Mouse (Mus musculus) heart, adult 2 months (tissue): ENCODE results near the gene Hoxa10. TPM values are rescaled to one million over a fixed set of nuclear protein-coding genes. Genes with fewer than 3 reads are reported as not detected.
A peak's percentile ranks its signal among the peaks of the same experiment; 100 is the strongest.

ENCODE experiments used
- DNase-seq, 2 experiments: peaks; one replicate each; pipeline ENCODE4 v3.0.0; 2021
- H3K27ac ChIP-seq: fragments of 200-600 bp; 2 replicates; pipeline ENCODE4 v1.8.1; 2022
- H3K27me3 ChIP-seq: fragments of 200-500 bp; 2 replicates; pipeline ENCODE4 v1.6.1; 2012; ENCODE audit warnings: mild to moderate bottlenecking, low read length, inconsistent platforms, mixed read lengths; ENCODE audit not compliant: control insufficient read depth, insufficient read depth
- H3K36me3 ChIP-seq: fragments of 200-500 bp; 2 replicates; pipeline ENCODE4 v1.6.1; 2012; ENCODE audit warnings: low read length, inconsistent platforms; ENCODE audit not compliant: control insufficient read depth, insufficient read depth
- H3K4me1 ChIP-seq: fragments of 200-500 bp; 2 replicates; pipeline ENCODE4 v1.6.1; 2011; ENCODE audit warnings: low read length; ENCODE audit not compliant: control insufficient read depth, insufficient read depth
- H3K4me3 ChIP-seq: fragments of 200-600 bp; 2 replicates; pipeline ENCODE4 v1.8.1; 2022
- H3K79me2 ChIP-seq: fragments of 200-500 bp; replicated peaks from 2 replicates; pipeline ENCODE4 v1.6.1; 2012; ENCODE audit warnings: mild to moderate bottlenecking, inconsistent platforms, low read length, moderate library complexity, mixed read lengths; ENCODE audit not compliant: control insufficient read depth, insufficient read depth
- H3K9ac ChIP-seq: fragments of 200-500 bp; 2 replicates; pipeline ENCODE4 v1.6.1; 2012; ENCODE audit warnings: low read depth, mild to moderate bottlenecking, control low read depth, inconsistent platforms, low read length, mixed read lengths
- CTCF ChIP-seq: fragments of 200-600 bp; IDR thresholded peaks from 2 replicates; pipeline ENCODE4 v1.8.1; 2022; ENCODE audit warnings: antibody characterized with exemption, mild to moderate bottlenecking, moderate library complexity
- EP300 ChIP-seq: fragments of 200-500 bp; IDR thresholded peaks from 2 replicates; pipeline ENCODE4 v1.6.1; 2011; ENCODE audit warnings: low read depth, low read length, control low read depth; ENCODE audit not compliant: insufficient read depth
- POLR2A ChIP-seq: fragments of 200-500 bp; IDR thresholded peaks from 2 replicates; pipeline ENCODE4 v1.6.1; 2011; ENCODE audit warnings: mild to moderate bottlenecking, low read depth, low read length, control low read depth; ENCODE audit not compliant: insufficient read depth
- WGBS: fragments of 180-500 bp; shearing (Covaris S2); methylation state at CpG from one replicate; pipeline ENCODE4 v1.1.7; 2018; 5-methylcytosine and 5-hydroxymethylcytosine counted together
- intact Hi-C: fragments of 180-260 bp; cut with DNase I; formaldehyde crosslinking; loops from one replicate; pipeline ENCODE4 v1.15.1; 2025
- polyA plus RNA-seq: library from polyadenylated mRNA; depleted of rRNA; stranded (reverse); fragments of >200 nt; gene quantifications from 2 replicates; pipeline ENCODE4 v1.2.3, GENCODE M21; 2012
- total RNA-seq, 2 experiments: library from RNA; stranded (reverse); gene quantifications; 2 replicates each; pipeline ENCODE4 v1.2.3; 2021

Hoxa10 gene
- total and polyA plus RNA-seq, 3 experiments: not detected

DNA sequence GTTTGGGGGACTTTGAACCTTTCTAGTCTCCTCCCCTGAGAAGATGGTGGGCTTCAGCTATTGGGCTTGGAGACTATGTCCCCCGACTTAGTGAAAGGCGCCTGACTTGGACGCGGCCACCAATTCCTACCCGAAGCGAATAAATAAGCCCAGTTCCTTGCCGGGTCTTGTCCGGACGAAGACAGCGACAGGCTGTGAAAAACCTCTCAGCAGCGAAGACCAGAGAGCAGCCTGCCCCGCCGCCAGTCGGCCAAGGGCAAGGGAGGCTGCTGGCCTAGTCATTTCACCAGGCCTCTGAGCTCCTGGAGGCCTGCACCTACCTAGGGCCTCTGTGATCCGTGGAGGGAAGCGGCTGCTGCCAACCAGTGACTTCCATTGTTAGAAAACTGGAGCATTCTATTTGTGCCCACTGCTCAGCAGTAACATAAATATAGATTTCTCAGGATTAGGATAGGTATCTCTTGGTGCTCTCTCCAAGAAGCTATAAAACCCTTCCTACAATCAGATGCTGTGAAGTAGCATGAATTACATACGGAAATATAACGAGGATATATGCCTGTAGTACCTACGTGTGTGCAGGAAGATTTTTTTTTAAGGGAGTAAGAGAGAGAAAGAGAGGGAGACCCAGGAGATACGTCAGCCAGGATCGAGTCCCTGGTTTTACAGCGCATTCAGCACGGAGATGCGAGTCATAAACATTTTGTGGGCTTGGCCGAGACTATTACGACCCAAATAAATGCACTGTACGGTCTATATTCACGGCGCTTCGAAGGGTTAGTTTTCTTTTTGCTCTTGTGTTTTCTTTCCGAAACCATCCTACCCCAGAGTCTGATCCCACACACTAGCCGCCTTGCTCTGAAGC lies 20.4 kb downstream of the Hoxa10 start:
- intact Hi-C loops: loop anchor here (2.0 to 5.0 kb wide), 3 partner anchors 343 to 838 kb away; no protein-coding TSS in a partner anchor
- Histone ChIP-seq H3K4me3 (no peak overlapping the region), H3K27ac (no peak overlapping the region), H3K27me3 (peaks cover 41% of the 10 kb centered on the region), H3K79me2 (no peaks in the 10 kb centered on the region), H3K36me3 (no peaks in the 10 kb centered on the region), H3K9ac (no peak overlapping the region), H3K4me1 (peaks cover 1% of the 10 kb centered on the region; the same call in 1 of the 2 replicates)
- peak in 1 of 2 experiments; percentile 31 for DNase-seq
- TF ChIP-seq POLR2A (no peak), EP300 (no peak), CTCF (no peak)
- WGBS: 49% methylated on average over 32 of the region's 32 CpGs

DNA sequence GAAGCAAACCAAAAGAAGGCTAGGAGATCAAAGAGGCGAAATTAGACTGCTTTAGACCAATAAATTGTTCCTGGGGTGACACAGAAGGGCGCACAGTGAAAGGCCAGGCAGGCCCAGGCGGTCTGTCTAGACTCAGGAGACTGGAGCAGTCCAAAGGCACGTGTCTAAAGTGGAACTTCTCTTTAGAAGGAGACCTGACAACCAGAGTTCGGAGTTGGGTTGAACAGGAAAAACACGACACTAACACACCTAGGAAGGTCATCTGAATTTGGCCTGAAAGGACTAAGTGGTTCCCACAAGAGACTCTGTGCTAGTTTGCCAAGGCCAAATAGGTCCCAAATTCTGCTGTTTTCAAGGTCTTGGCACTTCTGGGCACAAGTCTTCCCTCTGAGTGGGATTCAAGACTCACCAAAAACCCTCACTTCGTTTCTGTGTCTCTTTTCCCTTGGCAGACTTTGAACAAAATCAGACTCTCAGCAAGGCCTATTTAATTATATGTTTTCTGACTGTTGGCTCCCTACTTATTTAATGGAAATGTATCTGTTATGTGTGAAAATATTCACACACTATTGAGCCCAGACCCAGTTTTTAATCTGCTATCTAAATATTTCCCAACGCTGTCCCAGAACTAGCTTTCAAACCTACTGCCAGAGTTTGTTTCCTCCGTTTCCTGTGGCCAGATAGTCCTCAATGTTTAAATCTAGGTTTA lies 21.3 kb downstream of the Hoxa10 start:
- no peak overlapping the region for H3K4me3 ChIP-seq
- no peaks in the 10 kb centered on the region for H3K36me3 ChIP-seq
- H3K4me1 ChIP-seq: peaks cover 1% of the 10 kb centered on the region; the same call in 1 of the 2 replicates
- H3K9ac ChIP-seq: no peak overlapping the region
- intact Hi-C loops: loop anchor here (5.0 kb wide), 1 partner anchor 33 kb away; no protein-coding TSS in a partner anchor
- peak in 1 of 2 experiments; percentile 16 for DNase-seq
- H3K27me3 ChIP-seq: peaks cover 42% of the 10 kb centered on the region
- TF ChIP-seq POLR2A (no peak), CTCF (no peak), EP300 (no peak)
- H3K79me2 ChIP-seq: no peaks in the 10 kb centered on the region
- WGBS: 60% methylated on average over 9 of the region's 9 CpGs
- no peak overlapping the region for H3K27ac ChIP-seq

DNA sequence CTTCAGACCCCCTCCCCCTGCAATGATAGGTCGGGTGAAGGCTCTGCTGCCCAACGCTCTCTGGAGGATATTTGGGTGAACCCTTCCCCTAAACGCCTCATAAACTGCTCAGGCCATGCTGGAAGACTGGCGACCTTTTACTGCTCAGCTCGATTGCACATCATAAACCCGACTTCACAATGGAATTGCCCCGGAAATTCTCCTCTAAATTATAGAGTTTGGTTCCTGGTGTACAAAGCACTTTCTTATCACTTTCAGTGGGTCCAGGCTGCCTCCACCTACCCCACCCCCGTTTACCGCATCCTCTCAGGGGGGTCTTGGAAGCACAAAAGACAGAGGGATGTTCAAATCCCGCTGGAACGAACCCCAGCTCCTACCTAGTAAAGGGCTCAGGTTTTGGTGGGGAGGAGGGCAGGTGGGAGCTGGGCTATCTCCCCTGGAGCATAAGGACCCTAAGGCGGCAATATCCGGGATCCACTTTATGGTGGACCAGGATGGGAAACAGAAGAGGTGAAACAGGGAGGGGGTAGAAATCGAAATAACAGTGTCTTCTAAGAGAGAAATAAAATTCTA lies 21.9 kb downstream of the Hoxa10 start:
- Histone ChIP-seq H3K4me1 (peaks cover 1% of the 10 kb centered on the region; the same call in 1 of the 2 replicates), H3K4me3 (no peak overlapping the region), H3K79me2 (no peaks in the 10 kb centered on the region), H3K36me3 (no peaks in the 10 kb centered on the region), H3K27ac (no peak overlapping the region), H3K27me3 (peaks cover 45% of the 10 kb centered on the region), H3K9ac (no peak overlapping the region)
- intact Hi-C loops: loop anchor here (5.0 kb wide), 1 partner anchor 34 kb away; no protein-coding TSS in a partner anchor
- 18% methylated on average over 14 of the region's 14 CpGs for WGBS
- peak in 1 of 2 experiments; percentile 20 for DNase-seq
- TF ChIP-seq EP300 (no peak), CTCF (no peak), POLR2A (no peak)

DNA sequence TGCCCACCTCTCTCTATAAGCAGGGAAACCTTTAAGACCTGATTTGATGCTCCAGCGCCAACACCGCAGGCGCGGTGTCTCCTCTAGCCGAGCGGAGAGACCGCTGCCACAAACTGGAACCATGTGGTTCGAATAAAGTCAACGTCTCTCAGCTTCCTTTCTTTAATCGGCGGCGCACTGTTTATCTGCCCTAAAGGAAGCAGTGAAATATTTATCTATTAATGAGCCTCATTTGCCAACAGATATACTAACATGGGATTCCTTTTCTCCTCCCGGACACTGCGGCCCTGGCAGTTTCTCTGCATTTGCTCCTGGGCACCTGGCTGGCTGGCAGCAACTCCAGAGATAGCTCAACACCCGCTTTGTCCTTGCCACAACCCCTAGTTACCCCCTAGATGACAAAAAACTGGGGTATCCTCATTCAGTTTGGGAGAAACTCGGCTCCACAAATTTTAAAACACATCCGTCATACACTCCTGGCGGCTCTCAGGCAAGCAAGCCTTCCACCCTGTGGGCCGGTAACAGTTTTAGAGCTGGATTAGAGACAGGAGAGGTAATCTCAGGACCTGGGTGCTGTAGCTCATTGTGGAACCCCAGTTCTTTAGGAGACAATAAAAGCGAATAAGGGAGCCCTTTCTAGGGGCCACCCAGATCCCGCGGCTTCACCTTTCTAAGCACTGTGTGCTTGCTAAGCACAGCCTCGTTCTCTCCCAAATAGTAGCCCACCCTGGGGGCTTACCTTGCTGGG lies 22.6 kb downstream of the Hoxa10 start:
- peaks cover 1% of the 10 kb centered on the region; the same call in 1 of the 2 replicates for H3K4me1 ChIP-seq
- peaks cover 49% of the 10 kb centered on the region for H3K27me3 ChIP-seq
- H3K36me3 ChIP-seq: no peaks in the 10 kb centered on the region
- intact Hi-C loops: loop anchor here (5.0 kb wide), 1 partner anchor 34 kb away; no protein-coding TSS in a partner anchor
- H3K79me2 ChIP-seq: no peaks in the 10 kb centered on the region
- no peak overlapping the region for H3K9ac ChIP-seq
- H3K27ac ChIP-seq: no peak overlapping the region
- peak in 1 of 2 experiments; percentile 25 for DNase-seq
- H3K4me3 ChIP-seq: no peak overlapping the region; the same call in 1 of the 2 replicates
- 9% methylated on average over 23 of the region's 23 CpGs for WGBS
- no peak for TF ChIP-seq CTCF
- TF ChIP-seq POLR2A: no peak
- no peak for TF ChIP-seq EP300

DNA sequence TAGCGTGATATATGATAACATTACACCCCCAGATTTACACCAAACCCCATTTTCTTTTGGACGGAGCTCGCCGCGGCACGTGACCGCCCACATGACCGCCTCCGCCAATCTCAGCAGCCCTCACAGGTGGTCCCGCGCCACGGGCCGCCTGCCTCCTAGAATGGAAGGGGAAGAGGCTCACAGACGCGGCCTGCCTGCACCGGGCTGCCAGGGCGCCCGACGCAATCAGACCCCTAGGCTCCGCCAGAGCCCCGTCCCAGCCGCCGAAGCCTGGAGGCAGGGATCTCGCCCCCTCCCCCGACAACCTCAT lies 23.2 kb downstream of the Hoxa10 start:
- Histone ChIP-seq H3K4me1 (peaks cover 1% of the 10 kb centered on the region), H3K4me3 (peak overlapping the region; percentile 28), H3K27me3 (peaks cover 54% of the 10 kb centered on the region), H3K27ac (no peak overlapping the region), H3K79me2 (no peaks in the 10 kb centered on the region), H3K36me3 (no peaks in the 10 kb centered on the region), H3K9ac (no peak overlapping the region)
- intact Hi-C loops: loop anchor here (5.0 kb wide), 1 partner anchor 35 kb away; no protein-coding TSS in a partner anchor
- whole genome bisulfite sequencing: 4% methylated on average over 25 of the region's 25 CpGs
- DNase-seq: peak; percentile 39 to 52
- TF ChIP-seq EP300 (no peak), POLR2A (no peak), CTCF (no peak)
